Mouse (Mus musculus): ENCODE results near the gene Camk1d.

DNA sequence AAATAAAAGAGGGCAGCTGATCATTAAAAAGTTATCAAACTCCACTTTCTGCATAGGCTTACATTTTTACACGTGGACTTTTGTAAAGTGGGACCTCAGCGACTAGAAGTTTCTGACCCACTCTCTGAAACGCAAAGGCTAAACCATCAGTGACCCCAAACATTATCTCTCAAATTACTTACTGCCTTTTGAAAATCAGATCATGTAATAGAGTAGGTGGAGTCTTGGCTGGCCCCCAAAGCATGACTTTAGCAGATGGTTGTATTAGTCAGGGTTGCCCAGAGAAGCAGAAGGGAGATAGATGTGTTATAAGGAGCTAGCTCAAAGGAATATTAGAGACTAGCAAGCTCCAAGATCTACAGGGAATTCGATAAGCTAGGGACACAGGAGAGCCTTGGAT is 103.8 kb downstream of the Camk1d start:
- TF ChIP-seq EP300 (IDR thresholded peaks at IDR 0.05; ENCODE audit: low read depth) (no peak), CTCF (IDR thresholded peaks at IDR 0.05; ENCODE audit: low read depth) (no peak)

Data from heart, postnatal 0 days (tissue).